Mouse (Mus musculus) heart, adult 9 months (tissue): ENCODE data around the gene Kif22.
"Not testable (repeated sequence)": the region's sequence is repeated elsewhere in the genome, so short reads cannot be mapped to it uniquely, and the experiment has no call there.

Experiments
- DNase-seq, 2 experiments: peaks; one replicate each; pipeline ENCODE4 v3.0.0; 2022; ENCODE audit warnings: low spot score in 2 of 2

Kif22 gene

GRCm38 (mm10) chr7:127041851-127042672 is at the start of gene Kif22:
Kif22 (minus strand) TSS chr7:127042471.
- DNase-seq, result peak; percentile 86 to 90

- DNase-seq, result peak; percentile 61 to 77
These were observed 49.0 kb upstream of the Kif22 start, which contains the start of gene AI467606 for GRCm38 (mm10) chr7:127091114-127091896. AI467606 (plus strand) TSS chr7:127091359.

- no peak for DNase-seq
These were observed 48.2 kb upstream of the Kif22 start for GRCm38 (mm10) chr7:127090154-127091113.

- peak in 1 of 2 experiments; percentile 10 for DNase-seq
These were observed 46.9 kb upstream of the Kif22 start for GRCm38 (mm10) chr7:127088901-127089845.

- no peak for DNase-seq
These were observed 45.8 kb upstream of the Kif22 start for GRCm38 (mm10) chr7:127088083-127088482.

- DNase-seq, result not testable (repeated sequence)
These were observed 45.2 kb upstream of the Kif22 start, which contains the start of gene Zg16 for GRCm38 (mm10) chr7:127087278-127088010. Zg16 (minus strand) TSS chr7:127087328.

GRCm38 (mm10) chr7:127085751-127086150 is 43.5 kb upstream of the Kif22 start:
- not testable (repeated sequence) for DNase-seq

GRCm38 (mm10) chr7:127084794-127085193 is 42.5 kb upstream of the Kif22 start:
- no peak for DNase-seq

- no peak for DNase-seq
These were observed 41.4 kb upstream of the Kif22 start for GRCm38 (mm10) chr7:127083689-127084088.

GRCm38 (mm10) chr7:127082995-127083394 is 40.7 kb upstream of the Kif22 start:
- DNase-seq, result no peak

GRCm38 (mm10) chr7:127082271-127082670 is 40.0 kb upstream of the Kif22 start:
- DNase-seq, result no peak

GRCm38 (mm10) chr7:127080045-127080444 is 37.8 kb upstream of the Kif22 start:
- DNase-seq, result no peak

- no peak for DNase-seq
These were observed 35.4 kb upstream of the Kif22 start for GRCm38 (mm10) chr7:127077692-127078091.

GRCm38 (mm10) chr7:127076188-127076587 is 33.9 kb upstream of the Kif22 start:
- DNase-seq, result no peak

- DNase-seq, result no peak
These were observed 30.9 kb upstream of the Kif22 start for GRCm38 (mm10) chr7:127073221-127073620.

GRCm38 (mm10) chr7:127070871-127071413 is 28.7 kb upstream of the Kif22 start:
- DNase-seq, result no peak

GRCm38 (mm10) chr7:127066317-127066716 is 24.0 kb upstream of the Kif22 start:
- no peak for DNase-seq

- DNase-seq, result no peak
These were observed 23.3 kb upstream of the Kif22 start for GRCm38 (mm10) chr7:127065538-127065937.

- DNase-seq, result no peak
These were observed 12.8 kb upstream of the Kif22 start for GRCm38 (mm10) chr7:127055026-127055585.
